Mouse (Mus musculus) spleen, adult 2 months (tissue): ENCODE data around the gene Rbm4b. TPM values are rescaled to one million over a fixed set of nuclear protein-coding genes. Genes with fewer than 3 reads are reported as not detected.

Experiments
- DNase-seq, 2 experiments: peaks; one replicate each; pipeline versions ENCODE4 v3.0.0 to v3.0.0-alpha.2; 2012 to 2021; ENCODE audit warnings: low spot score in 2 of 2, low read depth in 1 of 2
- H3K27ac ChIP-seq: fragments of 200-500 bp; 2 replicates; pipeline ENCODE4 v1.5.1; 2012; ENCODE audit warnings: low read length, inconsistent platforms; ENCODE audit not compliant: insufficient read depth
- H3K27me3 ChIP-seq: fragments of 200-500 bp; 2 replicates; pipeline ENCODE4 v1.6.1; 2012; ENCODE audit warnings: mild to moderate bottlenecking, moderate library complexity, low read length, inconsistent platforms; ENCODE audit not compliant: control insufficient read depth, insufficient read depth
- H3K36me3 ChIP-seq: fragments of 200-500 bp; 2 replicates; pipeline ENCODE4 v1.6.1; 2012; ENCODE audit warnings: mild to moderate bottlenecking, low read length, inconsistent platforms; ENCODE audit not compliant: control insufficient read depth, insufficient read depth
- H3K4me1 ChIP-seq: fragments of 200-500 bp; 2 replicates; pipeline ENCODE4 v1.6.1; 2011; ENCODE audit warnings: inconsistent platforms; ENCODE audit not compliant: control insufficient read depth, insufficient read depth, insufficient read length
- H3K4me3 ChIP-seq: fragments of 200-500 bp; 2 replicates; pipeline ENCODE4 v1.5.1; 2011; ENCODE audit warnings: mild to moderate bottlenecking, inconsistent platforms; ENCODE audit not compliant: insufficient read depth, insufficient read length; ENCODE audit errors: extremely low read depth
- CTCF ChIP-seq: fragments of 200-500 bp; IDR thresholded peaks from 2 replicates; pipeline ENCODE4 v1.5.1; 2011; ENCODE audit warnings: mild to moderate bottlenecking, inconsistent platforms; ENCODE audit not compliant: insufficient read depth, insufficient read length, insufficient replicate concordance; ENCODE audit errors: extremely low read depth
- POLR2A ChIP-seq: fragments of 200-500 bp; IDR thresholded peaks from 2 replicates; pipeline ENCODE4 v1.6.1; 2011; ENCODE audit warnings: low read depth, low read length, inconsistent platforms
- WGBS: fragments of 180-500 bp; shearing (Covaris S2); methylation state at CpG from one replicate; pipeline ENCODE4 v1.1.7; 2018; 5-methylcytosine and 5-hydroxymethylcytosine counted together
- polyA plus RNA-seq: library from polyadenylated mRNA; depleted of rRNA; stranded (reverse); fragments of >200 nt; gene quantifications from 2 replicates; pipeline ENCODE4 v1.2.3, GENCODE M21; 2012; rRNA removed

Gene Rbm4b
- polyA plus RNA-seq, 1 experiment, result 7.4 TPM

GRCm38 (mm10) chr19:4813015-4813414 lies 56.7 kb downstream of the Rbm4b start:
- H3K27ac ChIP-seq, result no peak overlapping the region
- no peak overlapping the region for H3K4me3 ChIP-seq
- no peaks in the 10 kb centered on the region for H3K36me3 ChIP-seq
- peak in 1 of 2 experiments; percentile 11 for DNase-seq
- WGBS, result 92% methylated on average over 6 of the region's 6 CpGs
- no peaks in the 10 kb centered on the region for H3K27me3 ChIP-seq
- H3K4me1 ChIP-seq, result peaks cover 8% of the 10 kb centered on the region
- TF ChIP-seq CTCF, result no peak
- TF ChIP-seq POLR2A, result no peak

Other genes with a start within 250 kb of the Rbm4b start
- 5.9 and 8.6 TPM in 2 replicates for gene Pcx, start 246.0 kb upstream of the Rbm4b start, polyA plus RNA-seq
- 3.0 and 4.0 TPM in 2 replicates for gene Lrfn4, start 140.8 kb upstream of the Rbm4b start, polyA plus RNA-seq
- 59.7 and 83.0 TPM in 2 replicates for gene Rce1, start 130.9 kb upstream of the Rbm4b start, polyA plus RNA-seq
- 0.42 TPM in 1 of 2 replicates, not detected in the other for gene Gm960, start 57.8 kb upstream of the Rbm4b start, polyA plus RNA-seq
- 0.16 and 0.20 TPM in 2 replicates for gene Sptbn2, start 45.3 kb upstream of the Rbm4b start, polyA plus RNA-seq
- 34.6 and 40.5 TPM in 2 replicates for gene Rbm4, start 37.4 kb downstream of the Rbm4b start, polyA plus RNA-seq
- 12.0 and 15.0 TPM in 2 replicates for gene Gm21992, start 55.1 kb downstream of the Rbm4b start, polyA plus RNA-seq
- 50.0 and 69.3 TPM in 2 replicates for gene Rbm14, start 55.1 kb downstream of the Rbm4b start, polyA plus RNA-seq
- 19.3 and 20.8 TPM in 2 replicates for gene Ccs, start 82.8 kb downstream of the Rbm4b start, polyA plus RNA-seq
- 0.02 TPM in 2 replicates for gene Ccdc87, start 82.9 kb downstream of the Rbm4b start, polyA plus RNA-seq
- gene Ctsf, start 98.6 kb downstream of the Rbm4b start, polyA plus RNA-seq, result 31.3 and 35.0 TPM in 2 replicates
- gene Actn3, start 121.4 kb downstream of the Rbm4b start, polyA plus RNA-seq, result 0.06 and 0.32 TPM in 2 replicates
- gene Zdhhc24, start 122.2 kb downstream of the Rbm4b start, polyA plus RNA-seq, result 25.0 and 35.6 TPM in 2 replicates
- gene Bbs1, start 150.1 kb downstream of the Rbm4b start, polyA plus RNA-seq, result 1.3 and 2.6 TPM in 2 replicates
- gene Dpp3, start 171.8 kb downstream of the Rbm4b start, polyA plus RNA-seq, result 79.5 and 98.8 TPM in 2 replicates
- gene Peli3, start 186.6 kb downstream of the Rbm4b start, polyA plus RNA-seq, result 1.0 and 1.5 TPM in 2 replicates
- gene Mrpl11, start 205.7 kb downstream of the Rbm4b start, polyA plus RNA-seq, result 14.1 and 14.5 TPM in 2 replicates
- gene Npas4, start 233.8 kb downstream of the Rbm4b start, polyA plus RNA-seq, result 0.72 and 1.1 TPM in 2 replicates